15 mouse cellular contexts compared by ENCODE assay signal in the genomic region with DNA sequence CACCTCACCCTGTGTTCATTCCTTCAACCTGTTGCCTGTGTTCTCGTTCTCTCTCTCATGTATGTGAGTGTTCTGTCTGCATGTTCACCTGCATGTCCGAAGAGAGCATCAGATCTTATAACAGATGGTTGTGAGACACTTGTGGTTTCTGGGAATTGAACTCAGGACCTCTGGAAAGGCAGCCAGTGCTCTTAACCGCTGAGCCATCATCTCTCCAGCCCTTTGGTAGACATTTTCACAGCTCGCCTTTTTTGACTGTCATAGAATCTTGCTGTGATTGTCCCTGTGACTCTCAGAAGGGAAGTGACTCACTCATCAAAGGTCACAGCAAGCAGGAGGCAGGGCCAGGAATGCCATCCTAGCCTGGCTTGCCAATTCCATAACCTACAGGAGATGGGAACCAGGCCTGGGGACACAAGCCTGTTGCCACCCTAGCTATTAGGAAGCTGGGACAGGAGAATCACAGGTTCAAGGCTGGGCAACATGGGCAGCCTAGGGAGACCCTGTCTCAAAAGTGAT. TPM values are rescaled to one million over a fixed set of nuclear protein-coding genes. Genes with fewer than 3 reads are reported as not detected.
DNase-seq lines count a peak whose midpoint lies in the region; ATAC-seq and TF ChIP-seq lines count a peak whose summit lies in the region.
"Had no signal": no experiment of that assay in that cellular context is flagged by ENCODE, and none has a peak within 500 bp of the region (broad histone marks: within the 10 kb centered on the region; RNA-seq: fewer than 3 reads in every experiment).

No protein-coding gene starts in this region.

- H3K4me2 ChIP-seq in heart, embryonic 13.5 days: peak overlapping the region; percentile 94
- H3K4me2 ChIP-seq in midbrain, embryonic 13.5 days (replicated peaks): no peak overlapping the region; the same call in 1 of the 2 replicates
- no peak overlapping the region for H3K4me2 ChIP-seq in midbrain, embryonic 11.5 days
- H3K4me2 ChIP-seq in stomach, postnatal 0 days (replicated peaks; ENCODE audit: low read depth): no peak overlapping the region

- H3K4me1 ChIP-seq in heart, embryonic 13.5 days: peaks cover 55% of the 10 kb centered on the region
- H3K4me1 ChIP-seq in midbrain, embryonic 13.5 days (replicated peaks): peaks cover 39% of the 10 kb centered on the region
- H3K4me1 ChIP-seq in midbrain, embryonic 11.5 days (ENCODE audit: control insufficient read depth, insufficient read depth, low read length): peaks cover 21% of the 10 kb centered on the region
- H3K4me1 ChIP-seq in stomach, postnatal 0 days (replicated peaks; ENCODE audit: control insufficient read depth, insufficient read depth): peaks cover 9% of the 10 kb centered on the region

- intact Hi-C loops in heart, postnatal 25 days (cut with DNase I): no loop called here

- TF ChIP-seq EP300 in stomach, postnatal 0 days (optimal IDR thresholded peaks at IDR 0.05): no peak

- no peak overlapping the region for H3K9ac ChIP-seq in heart, embryonic 13.5 days
- H3K9ac ChIP-seq in midbrain, embryonic 13.5 days (replicated peaks): 0 out of 2 replicates have a peak overlapping the region, but pooled peaks have one; percentile 10
- H3K9ac ChIP-seq in midbrain, embryonic 11.5 days (ENCODE audit: low read length): no peak overlapping the region
- H3K9ac ChIP-seq in stomach, postnatal 0 days (ENCODE audit: low read length): no peak overlapping the region

- peaks cover 20% of the 10 kb centered on the region for H3K36me3 ChIP-seq in heart, embryonic 13.5 days
- H3K36me3 ChIP-seq in midbrain, embryonic 13.5 days: peaks cover 7% of the 10 kb centered on the region
- no peaks in the 10 kb centered on the region for H3K36me3 ChIP-seq in midbrain, embryonic 11.5 days (ENCODE audit: control insufficient read depth, insufficient read depth, low read length)
- peaks cover 6% of the 10 kb centered on the region; the same call in 1 of the 2 replicates for H3K36me3 ChIP-seq in stomach, postnatal 0 days (ENCODE audit: control insufficient read depth, insufficient read depth, low read length)

- H3K27me3 ChIP-seq in heart, embryonic 13.5 days (replicated peaks): no peaks in the 10 kb centered on the region
- no peaks in the 10 kb centered on the region for H3K27me3 ChIP-seq in midbrain, embryonic 13.5 days
- no peaks in the 10 kb centered on the region for H3K27me3 ChIP-seq in midbrain, embryonic 11.5 days (ENCODE audit: control insufficient read depth, insufficient read depth, low read length)
- H3K27me3 ChIP-seq in stomach, postnatal 0 days (ENCODE audit: control insufficient read depth, insufficient read depth, low read length): no peaks in the 10 kb centered on the region
- H3K27me3 ChIP-seq: forebrain, embryonic 13.5 days; limb, embryonic 12.5 days had no signal

- no peak for TF ChIP-seq CTCF in stomach, postnatal 0 days (IDR thresholded peaks at IDR 0.05; ENCODE audit: low read depth)

- no peak for ATAC-seq in heart, embryonic 13.5 days (ENCODE audit: extremely low read depth, insufficient number of reproducible peaks, low FRiP score, low TSS enrichment)
- ATAC-seq in midbrain, embryonic 13.5 days: no peak
- no peak for ATAC-seq in midbrain, embryonic 11.5 days (ENCODE audit: low FRiP score)
- no peak for ATAC-seq in stomach, postnatal 0 days (ENCODE audit: low FRiP score, low TSS enrichment)
- ATAC-seq: forebrain, embryonic 13.5 days had no signal

- H3K9me3 ChIP-seq in heart, embryonic 13.5 days: no peaks in the 10 kb centered on the region
- H3K9me3 ChIP-seq in midbrain, embryonic 13.5 days: no peaks in the 10 kb centered on the region
- no peaks in the 10 kb centered on the region for H3K9me3 ChIP-seq in midbrain, embryonic 11.5 days (ENCODE audit: control insufficient read depth, low read length)
- no peaks in the 10 kb centered on the region for H3K9me3 ChIP-seq in stomach, postnatal 0 days (ENCODE audit: control insufficient read depth, low read length)
- H3K9me3 ChIP-seq: forebrain, embryonic 13.5 days; limb, embryonic 12.5 days; midbrain, embryonic 12.5 days had no signal

- 70% methylated on average over 4 of the region's 4 CpGs for WGBS in heart, embryonic 13.5 days
- WGBS in midbrain, embryonic 13.5 days: 87% methylated on average over 4 of the region's 4 CpGs
- 82% methylated on average over 4 of the region's 4 CpGs for WGBS in midbrain, embryonic 11.5 days
- 81% methylated on average over 4 of the region's 4 CpGs for WGBS in stomach, postnatal 0 days

- peak; percentile 81 to 91 for DNase-seq in adrenal gland, adult (ENCODE audit: inconsistent age in 2 of 2, low spot score in 1 of 2)
- DNase-seq in adrenal gland, postnatal 25 days: no peak
- DNase-seq in heart, postnatal 25 days (ENCODE audit: low spot score): no peak
- no peak for DNase-seq in midbrain, embryonic 11.5 days (ENCODE audit: low spot score, missing footprints)
- DNase-seq in stomach, postnatal 0 days (ENCODE audit: low spot score): no peak
- no peak for DNase-seq in spleen, postnatal 36 days (ENCODE audit: low spot score in 2 of 2)
- DNase-seq: kidney, adult 11 months; right cerebral cortex, postnatal 4 days had no signal

- no peak overlapping the region; the same call in 1 of the 2 replicates for H3K27ac ChIP-seq in heart, embryonic 13.5 days (replicated peaks)
- no peak overlapping the region for H3K27ac ChIP-seq in midbrain, embryonic 13.5 days
- no peak overlapping the region for H3K27ac ChIP-seq in midbrain, embryonic 11.5 days (ENCODE audit: low read depth, low read length)
- no peak overlapping the region for H3K27ac ChIP-seq in stomach, postnatal 0 days (replicated peaks)
- H3K27ac ChIP-seq: forebrain, embryonic 13.5 days; limb, embryonic 12.5 days; midbrain, embryonic 12.5 days had no signal

- H3K4me3 ChIP-seq in heart, embryonic 13.5 days: peak overlapping the region; percentile 91; the same call in 1 of the 2 replicates
- no peak overlapping the region for H3K4me3 ChIP-seq in midbrain, embryonic 13.5 days (replicated peaks)
- H3K4me3 ChIP-seq in midbrain, embryonic 11.5 days (ENCODE audit: low read depth, low read length): no peak overlapping the region
- no peak overlapping the region for H3K4me3 ChIP-seq in stomach, postnatal 0 days (ENCODE audit: low read depth, low read length)
- H3K4me3 ChIP-seq: forebrain, embryonic 13.5 days had no signal

RNA-seq across cellular contexts. Expression of a gene that starts 2.5 kb away (rescaled TPM):
- 127 and 136 TPM in 2 replicates for total RNA-seq in adrenal gland, postnatal 25 days (2021)
- 39.8 and 47.0 TPM in 2 replicates for polyA plus RNA-seq in heart, embryonic 13.5 days (2015; fragmentation: Nextera tagmentation; extraction: Ambion mirVana)
- total RNA-seq in heart, postnatal 25 days (2021): 10 to 100 TPM; 36.4 to 37.2 TPM
- 66.9 and 70.2 TPM in 2 replicates for polyA plus RNA-seq in midbrain, embryonic 13.5 days (2015; fragmentation: Nextera tagmentation; extraction: Ambion mirVana)
- polyA plus RNA-seq in midbrain, embryonic 11.5 days (2014; fragmentation: Nextera tagmentation; extraction: Ambion mirVana): 36.9 and 39.6 TPM in 2 replicates
- 39.8 and 42.8 TPM in 2 replicates for polyA plus RNA-seq in stomach, postnatal 0 days (2015; fragmentation: Nextera tagmentation; extraction: Ambion mirVana)

RNA-seq across cellular contexts. Expression of a gene that starts 5.9 kb away (rescaled TPM):
- 48.6 and 50.9 TPM in 2 replicates for total RNA-seq in adrenal gland, postnatal 25 days (2021)
- polyA plus RNA-seq in heart, embryonic 13.5 days (2015; fragmentation: Nextera tagmentation; extraction: Ambion mirVana): 98.1 and 98.3 TPM in 2 replicates
- 1 to 10 TPM; 6.1 to 7.4 TPM for total RNA-seq in heart, postnatal 25 days (2021)
- 66.2 and 71.9 TPM in 2 replicates for polyA plus RNA-seq in midbrain, embryonic 13.5 days (2015; fragmentation: Nextera tagmentation; extraction: Ambion mirVana)
- polyA plus RNA-seq in midbrain, embryonic 11.5 days (2014; fragmentation: Nextera tagmentation; extraction: Ambion mirVana): 210 and 212 TPM in 2 replicates
- 24.2 and 25.0 TPM in 2 replicates for polyA plus RNA-seq in stomach, postnatal 0 days (2015; fragmentation: Nextera tagmentation; extraction: Ambion mirVana)

RNA-seq across cellular contexts. Expression of a gene that starts 29.7 kb away (rescaled TPM):
- total RNA-seq in adrenal gland, postnatal 25 days (2021): 31.4 and 33.5 TPM in 2 replicates
- polyA plus RNA-seq in heart, embryonic 13.5 days (2015; fragmentation: Nextera tagmentation; extraction: Ambion mirVana): 44.1 and 46.1 TPM in 2 replicates
- total RNA-seq in heart, postnatal 25 days (2021): 10 to 100 TPM; 16.5 to 16.8 TPM
- 478 and 520 TPM in 2 replicates for polyA plus RNA-seq in midbrain, embryonic 13.5 days (2015; fragmentation: Nextera tagmentation; extraction: Ambion mirVana)
- polyA plus RNA-seq in midbrain, embryonic 11.5 days (2014; fragmentation: Nextera tagmentation; extraction: Ambion mirVana): 118 and 119 TPM in 2 replicates
- 31.4 and 38.5 TPM in 2 replicates for polyA plus RNA-seq in stomach, postnatal 0 days (2015; fragmentation: Nextera tagmentation; extraction: Ambion mirVana)
- total RNA-seq: granulocyte monocyte progenitor cell, adult 5-6 weeks; MEL had no signal

Comparison
In these comparisons a context has a peak if more than half of its experiments do, and no peak if none do; other contexts are left out.
1. DNase-seq: peak in adrenal gland, adult (2 of 2); none in adrenal gland, postnatal 25 days (single experiment), heart, postnatal 25 days (single experiment), midbrain, embryonic 11.5 days (single experiment), stomach, postnatal 0 days (single experiment) and spleen, postnatal 36 days (0 of 2).